Mouse (Mus musculus): ENCODE data around the gene Nkx6-2. TPM values are rescaled to one million over a fixed set of nuclear protein-coding genes. Genes with fewer than 3 reads are reported as not detected.

Nkx6-2 gene
- polyA plus RNA-seq, 2 experiments: not detected

- no peaks in the 10 kb centered on the region for H3K36me3 ChIP-seq (replicated peaks; ENCODE audit: control insufficient read depth, insufficient read depth, low read depth)
- DNase-seq (ENCODE audit: low read depth in 3 of 3, low spot score in 3 of 3) (no peak), ATAC-seq (ENCODE audit: insufficient read depth) (no peak)
- no peaks in the 10 kb centered on the region for H3K27me3 ChIP-seq (ENCODE audit: control insufficient read depth, insufficient read depth, low read length)
- H3K4me1 ChIP-seq (replicated peaks; ENCODE audit: control insufficient read depth in 2 of 2, insufficient read depth in 2 of 2, low read length in 1 of 2): no peaks in the 10 kb centered on the region
- no peak overlapping the region for H3K4me3 ChIP-seq (ENCODE audit: insufficient read depth in 1 of 2, low read depth in 2 of 2, low read length in 2 of 2)
- no peak overlapping the region for H3K27ac ChIP-seq
- TF ChIP-seq CTCF (IDR thresholded peaks at IDR 0.05; ENCODE audit: low read depth): no peak
- no peak for TF ChIP-seq EP300 (IDR thresholded peaks at IDR 0.05; ENCODE audit: low read depth)
- no peak overlapping the region for H3K4me2 ChIP-seq (ENCODE audit: low read depth)
- no peak overlapping the region for H3K9ac ChIP-seq (replicated peaks)
- no peaks in the 10 kb centered on the region for H3K9me3 ChIP-seq (ENCODE audit: control insufficient read depth, low read length)
- 29% methylated on average over 6 of the region's 6 CpGs for WGBS (ENCODE audit: insufficient replicate concordance)
Measured at GRCm38 (mm10) chr7:139595862-139596261, 13.3 kb upstream of the Nkx6-2 start.

GRCm38 (mm10) chr7:139595311-139595710 lies 12.7 kb upstream of the Nkx6-2 start:
- TF ChIP-seq EP300 (IDR thresholded peaks at IDR 0.05; ENCODE audit: low read depth) (no peak), CTCF (IDR thresholded peaks at IDR 0.05; ENCODE audit: low read depth) (no peak)
- H3K4me1 ChIP-seq (replicated peaks; ENCODE audit: control insufficient read depth in 2 of 2, insufficient read depth in 2 of 2, low read length in 1 of 2): no peaks in the 10 kb centered on the region
- no peaks in the 10 kb centered on the region for H3K9me3 ChIP-seq (ENCODE audit: control insufficient read depth, low read length)
- H3K27ac ChIP-seq: no peak overlapping the region
- H3K4me2 ChIP-seq (ENCODE audit: low read depth): no peak overlapping the region
- no peaks in the 10 kb centered on the region for H3K27me3 ChIP-seq (ENCODE audit: control insufficient read depth, insufficient read depth, low read length)
- no peaks in the 10 kb centered on the region for H3K36me3 ChIP-seq (replicated peaks; ENCODE audit: control insufficient read depth, insufficient read depth, low read depth)
- no peak overlapping the region for H3K4me3 ChIP-seq (ENCODE audit: insufficient read depth in 1 of 2, low read depth in 2 of 2, low read length in 2 of 2)
- ATAC-seq (ENCODE audit: insufficient read depth): no peak
- WGBS (ENCODE audit: insufficient replicate concordance): 44% methylated on average over 6 of the region's 6 CpGs
- H3K9ac ChIP-seq (replicated peaks): no peak overlapping the region
- no peak for DNase-seq (ENCODE audit: low read depth in 3 of 3, low spot score in 3 of 3)

- H3K9ac ChIP-seq (replicated peaks): no peak overlapping the region
- no peaks in the 10 kb centered on the region for H3K4me1 ChIP-seq (replicated peaks; ENCODE audit: control insufficient read depth in 2 of 2, insufficient read depth in 2 of 2, low read length in 1 of 2)
- no peak overlapping the region for H3K4me3 ChIP-seq (ENCODE audit: insufficient read depth in 1 of 2, low read depth in 2 of 2, low read length in 2 of 2)
- TF ChIP-seq CTCF (IDR thresholded peaks at IDR 0.05; ENCODE audit: low read depth) (no peak), EP300 (IDR thresholded peaks at IDR 0.05; ENCODE audit: low read depth) (no peak)
- ATAC-seq (ENCODE audit: insufficient read depth): no peak
- WGBS (ENCODE audit: insufficient replicate concordance): 72% methylated on average over 5 of the region's 5 CpGs
- H3K9me3 ChIP-seq (ENCODE audit: control insufficient read depth, low read length): no peaks in the 10 kb centered on the region
- no peak overlapping the region for H3K27ac ChIP-seq
- H3K36me3 ChIP-seq (replicated peaks; ENCODE audit: control insufficient read depth, insufficient read depth, low read depth): no peaks in the 10 kb centered on the region
- no peak for DNase-seq (ENCODE audit: low read depth in 3 of 3, low spot score in 3 of 3)
- peaks cover 11% of the 10 kb centered on the region for H3K27me3 ChIP-seq (ENCODE audit: control insufficient read depth, insufficient read depth, low read length)
- H3K4me2 ChIP-seq (ENCODE audit: low read depth): no peak overlapping the region
Measured at GRCm38 (mm10) chr7:139591311-139591710, 8.7 kb upstream of the Nkx6-2 start.

GRCm38 (mm10) chr7:139590302-139590701 lies 7.7 kb upstream of the Nkx6-2 start:
- 37% methylated on average over 3 of the region's 3 CpGs for WGBS (ENCODE audit: insufficient replicate concordance)
- peak; percentile 79 for TF ChIP-seq CTCF (IDR thresholded peaks at IDR 0.05; ENCODE audit: low read depth)
- TF ChIP-seq EP300 (IDR thresholded peaks at IDR 0.05; ENCODE audit: low read depth): no peak
- ATAC-seq (ENCODE audit: insufficient read depth) (no peak), DNase-seq (ENCODE audit: low read depth in 3 of 3, low spot score in 3 of 3) (no peak)
- Histone ChIP-seq H3K4me1 (replicated peaks; ENCODE audit: control insufficient read depth in 2 of 2, insufficient read depth in 2 of 2, low read length in 1 of 2) (no peaks in the 10 kb centered on the region), H3K9ac (replicated peaks) (no peak overlapping the region), H3K9me3 (ENCODE audit: control insufficient read depth, low read length) (no peaks in the 10 kb centered on the region), H3K36me3 (replicated peaks; ENCODE audit: control insufficient read depth, insufficient read depth, low read depth) (no peaks in the 10 kb centered on the region), H3K4me3 (ENCODE audit: insufficient read depth in 1 of 2, low read depth in 2 of 2, low read length in 2 of 2) (no peak overlapping the region), H3K27me3 (ENCODE audit: control insufficient read depth, insufficient read depth, low read length) (peaks cover 21% of the 10 kb centered on the region), H3K27ac (no peak overlapping the region), H3K4me2 (ENCODE audit: low read depth) (no peak overlapping the region)

DNA sequence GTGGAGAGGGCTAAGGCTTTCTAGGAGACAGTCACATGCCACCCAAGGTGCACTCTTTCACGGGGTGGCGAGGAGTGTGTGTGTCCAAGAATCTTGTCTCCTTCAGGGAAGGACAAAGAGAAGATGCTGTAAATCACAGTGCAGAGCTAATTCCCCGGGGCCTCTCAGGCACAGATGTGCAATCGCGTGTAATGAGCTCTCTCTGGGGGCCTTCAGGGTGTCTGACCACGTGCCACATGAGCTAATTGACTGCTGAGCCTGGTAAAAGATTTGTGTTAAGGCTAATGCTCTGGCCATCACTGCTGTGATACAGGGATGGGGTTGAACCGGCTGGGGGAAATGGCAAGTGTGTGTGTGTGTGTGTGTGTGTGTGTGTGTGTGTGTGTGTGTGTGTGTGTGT lies 5.3 kb upstream of the Nkx6-2 start:
- no peaks in the 10 kb centered on the region for H3K9me3 ChIP-seq (ENCODE audit: control insufficient read depth, low read length)
- ATAC-seq (ENCODE audit: insufficient read depth): no peak
- TF ChIP-seq CTCF (IDR thresholded peaks at IDR 0.05; ENCODE audit: low read depth) (no peak), EP300 (IDR thresholded peaks at IDR 0.05; ENCODE audit: low read depth) (no peak)
- H3K36me3 ChIP-seq (replicated peaks; ENCODE audit: control insufficient read depth, insufficient read depth, low read depth): no peaks in the 10 kb centered on the region
- H3K4me2 ChIP-seq (ENCODE audit: low read depth): no peak overlapping the region
- H3K27ac ChIP-seq: no peak overlapping the region
- 30% methylated on average over 7 of the region's 7 CpGs for WGBS (ENCODE audit: insufficient replicate concordance)
- no peaks in the 10 kb centered on the region for H3K4me1 ChIP-seq (replicated peaks; ENCODE audit: control insufficient read depth in 2 of 2, insufficient read depth in 2 of 2, low read length in 1 of 2)
- no peak overlapping the region for H3K9ac ChIP-seq (replicated peaks)
- DNase-seq (ENCODE audit: low read depth in 3 of 3, low spot score in 3 of 3): no peak
- H3K27me3 ChIP-seq (ENCODE audit: control insufficient read depth, insufficient read depth, low read length): peaks cover 45% of the 10 kb centered on the region
- H3K4me3 ChIP-seq (ENCODE audit: insufficient read depth in 1 of 2, low read depth in 2 of 2, low read length in 2 of 2): no peak overlapping the region

Data from liver, embryonic 14.5 days (tissue).